Mouse (Mus musculus): Measurements from ENCODE around the gene Pcyt1a.
A peak's percentile ranks its signal among the peaks of the same experiment; 100 is the strongest.

Gene Pcyt1a

DNA sequence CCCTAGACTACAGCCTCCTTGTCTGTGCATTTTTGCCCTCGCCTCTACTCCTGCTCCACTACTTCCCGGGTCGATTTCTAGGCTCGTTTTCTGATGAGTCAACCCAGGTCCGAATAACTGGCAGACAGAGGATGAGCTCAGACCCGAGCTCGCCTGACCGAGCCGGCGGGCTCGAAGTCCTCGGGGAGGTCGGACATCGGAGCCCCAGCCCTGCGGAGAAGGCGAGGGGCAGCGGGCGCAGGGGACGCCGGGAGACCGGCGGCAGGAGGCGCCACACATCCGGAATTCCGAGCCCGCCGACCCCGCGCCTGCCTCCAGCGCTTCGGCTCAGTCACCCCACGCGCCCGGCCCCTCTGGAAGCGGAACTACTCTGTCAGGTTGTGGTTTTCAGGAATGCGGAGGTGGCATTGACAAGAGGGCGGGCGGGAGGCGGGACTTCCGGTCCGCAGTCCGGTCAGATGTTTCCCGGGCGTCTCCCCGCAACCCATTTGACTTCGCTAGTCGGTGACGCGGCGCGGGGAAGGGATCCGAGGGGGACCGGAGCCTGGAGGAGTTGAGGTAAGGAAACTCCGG, at the start of gene Pcyt1a:
Pcyt1a (plus strand) TSS at position 448 of the 573 bp plus-strand sequence.
- peak; percentile 86 to 87 for DNase-seq (ENCODE audit: low spot score in 2 of 2)

DNA sequence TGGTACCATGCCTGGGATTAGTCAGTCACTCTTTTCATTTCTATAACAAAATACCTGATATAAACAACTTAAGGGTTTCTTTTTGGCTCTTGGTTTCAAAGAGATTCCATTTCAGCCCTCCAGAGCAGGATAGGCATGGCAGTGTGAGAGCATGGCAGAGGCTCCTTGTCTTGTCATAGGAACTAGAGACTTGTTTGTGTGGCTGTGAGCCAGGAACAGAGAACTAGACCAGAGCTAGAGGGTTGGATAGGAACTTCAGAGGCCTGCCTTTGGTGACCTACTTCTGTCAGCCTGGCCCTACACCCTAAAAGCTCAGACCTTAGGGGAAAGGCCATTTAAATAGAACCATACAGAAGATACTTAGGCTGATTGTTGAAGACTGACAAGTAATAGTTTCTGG, 47.8 kb upstream of the Pcyt1a start:
- DNase-seq (ENCODE audit: low spot score in 2 of 2), result no peak

DNA sequence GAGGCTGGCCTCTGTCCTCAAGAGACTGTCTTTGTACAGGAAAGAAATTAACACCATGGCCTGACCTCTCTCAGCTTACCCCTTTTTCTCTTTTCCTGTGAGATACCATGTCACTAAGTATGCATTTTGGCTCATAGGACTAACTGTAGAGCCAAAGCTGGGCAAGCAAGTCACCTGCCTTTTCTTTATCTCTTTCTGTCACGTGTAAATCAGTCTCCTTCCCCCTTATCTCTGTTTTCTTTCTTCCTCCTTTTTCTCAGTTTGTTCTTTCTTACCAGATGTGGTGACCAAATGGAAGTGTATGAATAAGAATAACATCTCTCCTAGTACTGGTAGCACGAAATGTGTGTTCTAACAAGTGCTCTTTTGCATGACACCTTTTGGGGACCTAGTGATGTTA, 45.8 kb upstream of the Pcyt1a start:
- DNase-seq (ENCODE audit: low spot score in 2 of 2), result no peak

DNA sequence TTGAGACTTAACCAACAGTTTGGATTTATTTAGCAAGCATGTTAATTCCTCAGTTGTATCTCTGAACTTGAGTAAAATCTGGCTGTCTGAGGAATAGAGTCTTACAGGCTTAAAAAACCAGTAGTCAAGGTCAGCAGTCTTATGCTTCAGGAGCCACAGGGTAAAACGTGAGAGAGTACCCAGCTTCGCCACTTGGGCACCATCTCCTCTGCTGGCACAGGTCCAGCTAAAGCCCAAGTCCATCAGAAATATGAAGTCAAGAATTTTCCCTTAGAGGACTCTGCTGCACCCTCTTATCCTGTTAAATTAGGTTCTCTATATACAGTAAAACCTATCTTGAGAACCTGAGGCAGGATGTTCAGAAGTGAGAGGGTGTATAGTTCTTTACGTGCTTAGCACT, 43.9 kb upstream of the Pcyt1a start:
- no peak for DNase-seq (ENCODE audit: low spot score in 2 of 2)

DNA sequence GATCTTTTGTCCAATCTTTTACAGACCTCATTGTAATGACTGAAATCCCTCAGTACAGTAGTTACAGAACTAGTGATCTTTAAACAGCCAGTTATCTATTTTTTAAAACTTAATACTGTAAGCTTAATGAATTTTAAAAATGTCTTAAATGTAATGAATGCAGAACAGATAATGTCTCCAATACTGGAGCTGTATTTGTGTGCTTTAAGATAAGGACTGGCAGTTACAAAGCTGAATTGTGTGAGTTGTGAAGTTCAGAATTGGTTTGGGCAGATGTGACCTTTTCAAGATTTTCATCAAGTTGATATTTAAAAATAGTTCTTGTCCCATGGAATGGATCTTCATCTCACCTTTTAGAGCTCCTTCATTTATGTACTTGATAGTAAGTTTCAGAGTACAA, 41.7 kb upstream of the Pcyt1a start:
- DNase-seq (ENCODE audit: low spot score in 2 of 2), result no peak

DNA sequence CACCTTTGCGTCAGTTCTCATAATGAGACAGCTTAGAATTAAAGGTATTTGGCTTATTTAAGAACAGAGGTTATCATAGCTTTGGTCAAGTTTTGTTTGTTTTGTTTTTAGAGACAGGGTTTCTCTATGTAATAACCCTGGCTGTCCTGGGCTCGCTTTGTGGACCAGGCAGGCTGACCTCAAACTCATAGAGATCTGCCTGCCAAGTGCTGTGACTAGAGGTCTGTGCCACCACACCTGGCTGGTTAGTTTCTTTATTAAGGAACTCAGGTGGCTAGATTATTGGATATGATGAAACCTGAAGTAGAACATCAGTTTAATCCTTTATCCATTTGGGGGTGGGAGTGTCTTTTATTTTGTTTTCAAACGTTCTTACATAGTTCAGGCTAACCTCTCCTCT, 40.9 kb upstream of the Pcyt1a start:
- DNase-seq (ENCODE audit: low spot score in 2 of 2), result no peak

DNA sequence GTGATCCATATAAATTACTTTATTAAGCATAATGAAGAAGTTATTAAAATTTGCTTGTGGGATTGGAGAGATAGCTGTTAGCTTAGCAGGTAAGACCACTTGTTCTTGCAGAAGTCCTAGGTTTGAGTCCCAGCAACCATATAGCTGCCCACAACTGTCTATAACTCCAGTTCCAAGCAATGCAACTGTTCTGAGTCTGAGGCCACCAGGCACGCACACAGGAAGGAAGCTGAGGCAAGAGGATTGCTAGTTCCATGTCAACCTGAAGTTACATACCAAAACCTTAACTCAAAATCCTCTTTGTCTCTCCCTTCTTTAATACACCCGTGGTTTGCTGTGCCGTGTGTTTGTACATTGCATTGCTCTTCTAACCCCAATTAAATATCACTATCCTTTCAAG, 39.8 kb upstream of the Pcyt1a start:
- DNase-seq (ENCODE audit: low spot score in 2 of 2), result no peak

DNA sequence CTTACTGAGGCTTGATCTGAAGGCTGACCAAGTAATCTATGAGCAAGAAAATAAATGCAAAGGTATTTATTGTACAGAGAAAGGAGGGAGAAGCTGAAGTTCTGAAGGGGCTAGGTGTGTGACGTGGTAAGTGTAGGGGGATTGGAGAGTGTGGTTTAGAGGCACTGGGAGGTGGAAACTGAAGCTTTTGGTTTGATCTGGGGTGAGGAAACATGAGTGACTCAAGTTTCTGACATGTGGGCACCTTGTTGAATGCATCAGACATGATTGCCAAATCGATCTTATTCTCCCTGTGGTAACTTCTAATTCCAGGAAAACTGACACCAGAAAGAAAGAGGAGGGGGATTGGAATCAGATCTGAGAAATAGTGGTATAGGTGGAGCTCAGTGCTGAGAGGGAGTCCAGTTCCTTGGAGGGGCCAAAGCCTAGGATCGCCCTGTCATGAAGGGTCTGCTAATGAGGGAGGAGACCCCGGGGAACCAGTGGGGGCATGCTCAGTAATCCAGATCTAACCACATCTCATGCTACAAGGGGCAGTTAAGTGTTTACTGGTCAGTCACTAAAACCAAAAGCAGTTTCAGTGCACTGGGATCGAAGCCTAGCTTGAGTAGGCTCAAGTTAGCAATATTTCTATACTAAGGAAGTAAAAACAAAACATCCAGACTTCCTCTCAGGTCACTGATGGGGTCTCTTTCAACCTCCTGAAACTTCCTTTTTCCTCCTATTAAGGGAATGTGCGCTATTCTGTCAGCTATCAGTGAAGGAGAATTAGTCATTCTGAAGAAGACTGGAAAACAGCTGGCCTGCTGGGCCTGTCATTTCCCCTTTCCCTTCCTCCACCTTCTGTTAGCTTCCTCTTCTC, 34.8 kb upstream of the Pcyt1a start:
- no peak for DNase-seq (ENCODE audit: low spot score in 2 of 2)

DNA sequence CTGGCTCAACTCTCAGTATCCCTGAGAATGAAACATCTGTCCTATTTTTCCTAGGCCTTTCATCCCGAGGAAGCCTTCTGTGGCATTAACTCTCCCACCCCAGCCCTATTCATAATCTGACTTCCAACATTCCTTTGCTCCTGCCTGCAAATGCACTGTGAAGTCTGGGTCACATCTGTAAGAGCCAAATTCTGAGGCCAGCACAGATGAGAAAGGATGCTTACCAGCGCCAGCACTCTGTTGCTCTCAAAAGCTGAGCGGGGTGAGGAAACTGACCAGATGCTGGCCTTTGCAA, 34.2 kb upstream of the Pcyt1a start:
- no peak for DNase-seq (ENCODE audit: low spot score in 2 of 2)

DNA sequence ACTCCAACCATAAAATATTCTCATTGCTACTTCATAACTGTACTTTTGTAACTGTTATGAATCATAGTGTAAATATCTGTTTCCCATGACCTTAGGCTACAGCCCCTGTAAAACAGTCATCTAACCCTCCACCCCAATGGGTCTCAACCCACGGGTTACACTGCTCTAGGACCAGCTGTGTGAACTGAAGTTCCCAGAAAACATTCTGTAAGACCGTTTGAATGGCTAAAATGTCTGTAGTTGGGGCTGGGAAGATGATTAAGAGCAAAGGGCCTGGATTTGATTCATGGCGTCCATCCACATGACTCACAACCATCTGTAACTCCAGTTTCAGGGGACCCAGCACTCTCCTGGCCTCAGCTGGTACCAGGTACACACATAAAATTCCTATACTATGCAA, 32.5 kb upstream of the Pcyt1a start:
- DNase-seq (ENCODE audit: low spot score in 2 of 2), result no peak

DNA sequence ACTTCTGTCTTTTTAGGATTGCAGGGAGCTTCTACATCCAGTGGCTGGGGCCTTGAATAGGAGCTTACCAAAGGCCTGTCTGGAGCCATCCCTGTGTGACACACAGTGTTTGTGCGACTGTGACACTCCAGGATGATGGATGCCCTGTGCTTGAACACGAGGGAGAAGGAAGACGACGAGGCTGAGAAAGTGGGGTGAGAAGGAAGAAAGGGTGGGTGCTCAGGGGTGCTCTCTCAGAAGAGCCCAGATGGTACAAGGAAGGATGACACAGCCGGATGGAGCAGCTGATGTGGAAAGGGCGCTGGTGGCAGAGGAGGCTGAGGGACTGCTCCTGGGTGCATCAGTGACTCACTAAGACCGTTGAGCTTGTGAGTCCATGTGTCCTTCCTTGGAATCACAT, 30.5 kb upstream of the Pcyt1a start, which contains the start of gene Tm4sf19:
Tm4sf19 (plus strand) TSS at position 240 of the 400 bp plus-strand sequence.
- no peak for DNase-seq (ENCODE audit: low spot score in 2 of 2)

DNA sequence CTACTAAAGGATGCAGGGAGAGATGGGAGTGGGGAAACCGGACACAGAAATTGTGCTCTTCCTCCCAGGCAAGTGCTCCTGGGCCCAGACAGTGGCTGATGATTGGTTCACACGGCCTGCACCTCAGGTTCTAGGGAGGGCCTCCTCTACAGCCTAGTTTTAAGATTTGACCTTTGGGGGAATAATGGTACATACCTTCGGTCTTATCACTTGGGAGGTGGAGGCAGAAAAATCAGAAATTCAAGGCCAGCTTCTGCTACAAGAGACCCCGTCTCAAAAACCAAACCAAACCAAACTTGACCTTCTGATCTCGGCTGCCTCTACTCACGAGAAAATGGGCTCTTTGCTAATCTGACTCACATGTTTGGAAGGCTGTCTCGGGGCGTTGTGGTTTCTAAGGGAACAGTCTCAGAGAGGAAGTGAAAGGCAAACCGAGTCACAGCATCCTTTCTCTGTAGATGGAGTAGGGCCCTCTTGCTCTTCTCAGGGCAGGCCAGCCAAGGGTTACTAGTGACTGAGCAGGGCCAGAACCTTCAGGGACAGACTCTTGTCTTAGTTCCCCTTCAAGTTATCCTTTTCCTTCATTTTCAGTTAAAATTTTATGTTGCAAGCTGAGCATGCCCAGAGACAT, 29.3 kb upstream of the Pcyt1a start:
- DNase-seq (ENCODE audit: low spot score in 2 of 2), result peak in 1 of 2 experiments; percentile 38

DNA sequence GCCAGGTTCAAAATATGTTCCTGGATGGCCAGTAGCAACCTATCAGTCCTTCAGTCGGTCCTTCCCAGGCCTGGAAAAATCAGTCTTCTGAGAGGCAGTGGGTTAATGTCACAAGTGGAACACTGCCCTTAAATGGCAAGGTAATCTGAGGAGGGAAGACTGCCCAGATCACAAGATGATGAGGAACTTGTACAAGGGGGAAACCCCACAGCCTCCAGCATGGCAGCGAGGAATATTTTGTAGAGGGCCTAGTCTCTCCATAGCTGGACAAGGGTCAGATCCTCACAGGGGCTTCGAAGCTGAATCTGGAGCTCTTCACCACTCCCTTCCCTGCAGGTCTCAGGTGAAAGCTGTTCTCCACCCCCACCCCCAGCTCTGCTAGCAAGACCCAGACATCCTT, 27.9 kb upstream of the Pcyt1a start:
- DNase-seq (ENCODE audit: low spot score in 2 of 2), result no peak

DNA sequence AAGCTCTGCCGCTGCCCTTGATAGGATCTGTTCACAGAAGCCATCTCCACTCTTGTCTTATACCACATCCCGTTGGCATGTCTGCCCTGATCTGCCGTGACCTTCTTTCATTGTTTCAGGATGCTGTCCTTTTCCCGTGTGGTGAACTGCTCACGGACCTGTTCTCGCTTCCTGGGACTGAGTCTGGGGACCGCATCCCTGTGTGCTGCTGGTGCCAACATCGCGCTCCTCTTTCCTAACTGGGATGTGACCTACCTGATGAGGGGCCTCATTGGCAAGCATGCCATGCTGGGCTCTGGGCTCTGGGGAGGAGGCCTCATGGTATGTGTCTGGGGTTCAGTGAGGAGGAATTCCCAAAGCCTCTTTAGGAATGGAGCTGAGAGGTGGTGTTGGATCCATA, 25.0 kb upstream of the Pcyt1a start:
- DNase-seq (ENCODE audit: low spot score in 2 of 2), result no peak

DNA sequence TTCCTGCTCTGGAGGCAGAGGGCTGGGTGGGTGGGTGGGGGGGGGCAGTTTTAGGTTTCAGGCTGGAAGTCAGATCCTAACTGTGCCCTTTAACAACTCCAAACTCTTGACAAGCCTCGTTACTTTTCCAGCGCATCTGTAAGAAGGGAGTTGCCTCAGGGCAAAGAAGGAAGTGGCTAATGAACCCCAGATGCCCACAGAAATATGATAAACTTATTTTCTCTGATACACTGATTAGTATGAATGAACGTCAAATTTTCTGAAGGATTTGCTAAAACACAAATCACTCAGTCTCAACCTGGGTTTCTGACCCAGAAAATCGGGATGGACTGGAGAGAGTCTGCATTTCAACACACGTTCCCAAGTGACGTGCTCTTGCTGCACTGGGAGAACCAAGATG, 24.1 kb upstream of the Pcyt1a start:
- DNase-seq (ENCODE audit: low spot score in 2 of 2), result no peak

DNA sequence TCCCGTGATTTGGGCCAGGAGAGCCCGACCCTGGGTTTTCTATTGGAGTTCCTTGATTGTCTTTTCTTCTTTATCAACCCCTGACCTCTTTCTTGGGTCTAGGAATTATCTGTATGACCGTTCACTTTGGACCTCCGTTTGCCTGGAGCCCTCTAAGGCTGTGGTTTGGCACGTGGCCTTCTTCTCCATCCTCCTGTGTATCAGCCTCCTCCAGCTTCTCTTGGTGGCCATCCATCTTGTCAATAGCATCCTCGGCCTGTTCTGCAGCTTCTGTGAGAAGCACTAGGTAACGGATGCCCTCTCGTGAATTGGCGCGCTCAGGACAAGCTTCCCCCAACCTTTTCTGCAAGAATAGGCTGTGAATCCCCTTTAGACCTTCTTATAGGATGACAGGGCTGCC, 23.0 kb upstream of the Pcyt1a start:
- no peak for DNase-seq (ENCODE audit: low spot score in 2 of 2)

DNA sequence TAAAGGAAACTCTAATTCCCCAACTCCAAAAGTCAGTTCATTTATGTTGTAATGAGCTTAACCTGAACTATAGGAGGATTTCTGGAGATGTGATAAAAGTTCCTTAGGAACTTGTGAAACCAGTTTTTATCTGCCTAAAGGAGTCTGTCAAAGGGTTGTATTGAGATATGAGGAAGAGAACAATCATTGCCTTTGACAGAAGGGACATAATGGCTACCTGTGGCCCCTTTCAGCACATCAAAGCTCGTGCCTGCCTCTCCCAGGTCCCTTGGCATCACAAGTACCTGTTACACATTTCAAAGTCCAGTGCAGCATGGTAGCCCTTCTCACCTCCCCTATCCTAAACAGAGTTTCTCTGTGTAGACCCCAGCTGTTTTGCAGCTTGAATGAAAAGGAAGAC, 13.3 kb upstream of the Pcyt1a start:
- no peak for DNase-seq (ENCODE audit: low spot score in 2 of 2)

DNA sequence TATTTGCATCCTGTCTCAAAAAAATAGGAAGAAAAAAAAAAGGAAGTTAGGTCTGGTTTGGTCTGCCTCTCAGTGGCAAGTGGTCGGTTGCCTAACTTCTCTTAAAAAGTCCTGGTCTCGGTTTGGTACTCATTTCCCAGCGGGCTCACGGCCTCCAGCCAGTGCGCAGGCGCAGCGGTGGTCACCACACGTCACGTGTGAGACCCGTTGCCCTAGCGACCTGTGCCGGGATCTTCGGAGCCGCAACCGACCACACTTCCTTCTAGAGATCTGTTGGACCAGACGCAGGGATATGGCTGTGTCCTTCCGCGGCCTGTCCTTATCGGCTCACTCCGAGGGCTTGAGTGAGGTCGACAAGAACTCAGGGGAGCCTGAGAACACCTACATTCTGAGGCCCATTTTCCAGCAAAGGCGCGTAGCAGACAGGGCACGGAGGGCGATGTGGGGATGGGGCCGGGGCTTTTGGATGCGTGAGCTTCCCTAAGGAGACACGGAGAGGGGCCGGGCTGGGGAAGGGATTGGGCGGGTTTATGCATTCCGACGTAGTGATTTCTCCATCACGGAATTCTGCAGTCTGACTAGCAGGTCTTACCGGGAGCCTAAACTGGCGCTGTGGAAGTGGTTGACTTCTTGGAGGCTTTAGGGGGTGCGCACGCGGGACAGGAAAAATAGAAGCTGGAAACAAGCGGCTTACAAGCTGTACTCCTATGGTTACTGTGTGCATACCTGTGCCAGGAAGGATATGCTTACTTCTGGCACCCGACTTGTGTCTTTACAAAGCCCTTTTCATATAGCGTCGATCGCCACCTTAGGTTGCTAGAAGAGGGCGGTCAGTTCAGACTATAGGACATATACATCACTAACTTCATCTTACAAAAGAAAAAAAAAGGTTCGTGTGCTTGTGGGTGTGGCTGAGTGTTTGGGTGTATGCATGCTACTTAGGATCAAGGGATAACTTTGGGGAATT, 10.9 kb upstream of the Pcyt1a start, which contains the start of gene Tctex1d2:
Tctex1d2 (plus strand) TSS at position 186 of the 967 bp plus-strand sequence.
- peak; percentile 77 to 92 for DNase-seq (ENCODE audit: low spot score in 2 of 2)

DNA sequence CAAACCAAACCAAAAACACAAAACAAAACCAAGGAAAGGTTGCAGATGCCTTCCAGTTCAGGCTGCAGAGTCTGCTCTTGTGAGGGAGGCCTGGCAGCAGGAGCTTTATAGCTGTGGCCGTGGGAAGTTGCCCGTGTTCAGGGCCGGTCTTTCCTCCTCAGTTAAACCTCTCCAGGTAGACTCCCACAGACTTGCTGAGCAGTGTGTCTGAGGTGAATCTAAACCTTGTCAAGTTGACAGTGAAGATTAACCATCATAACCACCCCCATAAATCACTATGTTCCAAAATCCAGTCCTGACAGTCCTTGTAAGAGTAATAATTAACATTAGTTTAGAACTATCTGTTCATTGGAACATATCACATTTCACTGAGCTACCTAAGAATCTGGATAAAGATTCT, 3.2 kb upstream of the Pcyt1a start:
- DNase-seq (ENCODE audit: low spot score in 2 of 2), result no peak

DNA sequence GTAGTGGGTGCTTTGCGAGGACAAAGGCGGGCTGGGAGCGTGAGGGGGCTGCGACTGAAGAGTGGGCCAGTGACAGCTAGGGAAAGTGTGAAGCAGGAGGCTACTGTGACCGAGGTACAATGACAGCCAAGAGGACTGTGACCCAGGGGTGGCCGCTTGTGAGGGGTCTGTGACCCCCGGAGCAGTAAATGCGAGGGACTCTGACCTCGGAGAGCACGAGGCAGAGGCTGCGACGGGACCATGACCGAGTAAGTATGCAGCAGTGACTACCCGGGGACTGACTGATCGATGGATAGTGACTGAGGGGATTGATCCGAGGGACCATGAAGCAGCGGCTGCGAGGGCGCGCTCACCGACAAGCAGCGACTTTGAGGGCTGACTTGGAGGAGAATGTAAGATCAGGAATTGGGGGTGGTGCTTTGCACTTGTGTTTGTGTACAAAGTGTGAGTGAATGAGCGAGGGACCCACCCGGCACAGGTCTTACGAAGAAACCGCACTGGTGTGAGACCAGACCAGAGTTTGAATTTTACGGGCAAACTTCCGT, 398 bp downstream of the Pcyt1a start:
- DNase-seq (ENCODE audit: low spot score in 2 of 2), result peak; percentile 59 to 67

DNA sequence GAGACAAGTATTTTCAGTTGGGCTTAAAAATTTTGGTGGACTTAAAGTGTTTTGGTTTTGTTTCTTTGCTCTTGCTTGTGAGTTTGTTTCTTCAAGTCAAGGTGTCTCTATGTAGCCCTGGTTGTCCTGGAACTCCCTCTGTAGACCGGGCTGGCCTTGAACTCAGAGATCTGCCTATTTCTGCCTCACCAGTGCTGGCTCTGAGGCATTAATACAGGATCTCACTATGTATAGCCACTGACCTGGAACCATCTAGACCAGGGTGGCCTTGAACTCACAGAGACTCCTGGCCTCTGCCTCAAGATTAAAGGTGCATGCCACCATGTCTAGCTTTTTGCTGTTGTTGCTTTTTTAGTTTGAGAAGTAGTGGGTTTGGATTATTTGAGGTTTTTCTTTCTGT, 1.2 kb downstream of the Pcyt1a start:
- peak; percentile 32 to 37 for DNase-seq (ENCODE audit: low spot score in 2 of 2)

DNA sequence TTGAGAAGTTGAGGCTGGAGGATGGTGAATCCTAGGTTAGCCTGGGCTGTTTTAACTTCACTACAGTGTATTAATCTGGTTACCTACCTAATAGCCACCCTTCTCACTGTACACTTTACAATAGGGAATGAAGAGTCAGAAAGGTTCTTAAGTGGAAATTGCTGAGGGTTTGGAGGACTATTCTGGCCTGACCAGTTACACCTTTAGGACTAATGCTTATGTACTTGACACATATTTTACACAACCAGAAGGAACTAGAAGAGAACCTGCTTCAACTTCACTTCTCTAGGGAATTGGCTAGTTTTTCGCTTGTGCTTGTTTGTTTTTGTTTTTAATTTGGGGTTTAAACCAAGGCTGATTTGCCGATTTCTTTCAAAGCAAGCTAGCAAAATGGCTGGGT, 2.4 kb downstream of the Pcyt1a start:
- no peak for DNase-seq (ENCODE audit: low spot score in 2 of 2)

All from spleen, postnatal 10 days (tissue).